Mouse (Mus musculus) CH12.LX (cell line): ENCODE data around the gene Sik3.

Experiments used
- CTCF ChIP-seq, 2 experiments: IDR thresholded peaks in 1 of 2; conservative IDR thresholded peaks in 1 of 2; 2 replicates each; pipeline ENCODE4 v1.5.1; 2011 to 2012; ENCODE audit warnings: low read depth in 2 of 2, low read length in 2 of 2, improper control_type of control experiment in 1 of 2, inconsistent platforms in 1 of 2, mild to moderate bottlenecking in 1 of 2, moderate library complexity in 1 of 2
- ELF1 ChIP-seq: IDR thresholded peaks from 2 replicates; pipeline ENCODE4 v1.6.1; 2014; ENCODE audit warnings: low read depth, mild to moderate bottlenecking, inconsistent platforms, low read length, improper control_type of control experiment
- GABPA ChIP-seq: IDR thresholded peaks from 2 replicates; pipeline ENCODE4 v1.6.1; 2012; ENCODE audit warnings: low read depth, low read length, improper control_type of control experiment, inconsistent platforms; ENCODE audit not compliant: insufficient replicate concordance
- MAFK ChIP-seq: IDR thresholded peaks from 2 replicates; pipeline ENCODE4 v1.6.1; 2011; ENCODE audit warnings: low read length, improper control_type of control experiment; ENCODE audit not compliant: insufficient replicate concordance
- POLR2A ChIP-seq: IDR thresholded peaks from 2 replicates; pipeline ENCODE4 v1.6.1; 2011; ENCODE audit warnings: low read depth, mild to moderate bottlenecking, improper control_type of control experiment, low read length
- SMC3 ChIP-seq: IDR thresholded peaks from 2 replicates; pipeline ENCODE4 v1.6.1; 2011; ENCODE audit warnings: low read depth, low read length, improper control_type of control experiment
- USF1 ChIP-seq: IDR thresholded peaks from 2 replicates; pipeline ENCODE4 v1.6.1; 2014; ENCODE audit warnings: low read depth, mild to moderate bottlenecking, inconsistent platforms, low read length, improper control_type of control experiment

GRCm38 (mm10) chr9:46038786-46039185, 26.2 kb downstream of the Sik3 start:
- TF ChIP-seq ELF1 (no peak), GABPA (no peak), POLR2A (no peak), CTCF (conservative IDR thresholded peaks at IDR 0.05 in 1 of 2, IDR thresholded peaks at IDR 0.05 in 1 of 2; ENCODE audit: low read depth in 2 of 2, low read length in 2 of 2) (no peak), SMC3 (no peak), USF1 (no peak), MAFK (no peak)
